Mouse (Mus musculus): ENCODE measurements at regions not wholly inside any gene's neighbourhood (a gene's known extent, or its start where the extent isn't known, plus 50 kb on each side); places are given as distances from the start of the nearest gene placed in this dataset.

DNA sequence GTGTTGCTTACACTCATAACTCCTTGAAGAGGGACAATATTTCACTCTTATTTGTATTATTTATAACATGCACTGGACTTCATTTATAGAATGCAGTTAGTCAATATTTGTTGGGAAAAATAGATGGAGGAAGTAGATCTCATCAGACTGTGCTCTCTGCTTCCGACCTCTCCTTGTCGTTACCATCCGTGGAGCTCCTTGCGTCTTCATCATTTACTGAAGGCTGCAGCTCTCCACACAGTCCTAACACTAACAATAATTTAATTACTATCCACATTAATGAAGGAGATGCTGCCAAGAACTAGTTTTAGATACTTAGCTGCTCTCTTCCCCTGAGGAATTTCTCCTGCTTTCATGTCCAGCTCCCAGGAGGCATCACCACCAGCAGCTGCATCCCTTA is 80.4 kb upstream of the Spon1 start:
- TF ChIP-seq POLR2A (IDR thresholded peaks at IDR 0.05; ENCODE audit: low read depth, low read length) (no peak), CTCF (IDR thresholded peaks at IDR 0.05; ENCODE audit: extremely low read depth, insufficient read depth, insufficient read length, insufficient replicate concordance) (no peak)
